Mouse (Mus musculus) ES-Bruce4 (cell line): ENCODE results near the gene Unc5c.

Experiments
- CTCF ChIP-seq: IDR thresholded peaks from one replicate; pipeline ENCODE4 v1.8.1; 2011; ENCODE audit warnings: low read depth, low read length
- EP300 ChIP-seq: IDR thresholded peaks from 2 replicates; pipeline ENCODE4 v1.6.1; 2011; ENCODE audit warnings: low read depth, low read length; ENCODE audit not compliant: insufficient read depth
- POLR2A ChIP-seq: IDR thresholded peaks from one replicate; pipeline ENCODE4 v1.8.1; 2011; ENCODE audit warnings: low read length; ENCODE audit not compliant: insufficient read depth

DNA sequence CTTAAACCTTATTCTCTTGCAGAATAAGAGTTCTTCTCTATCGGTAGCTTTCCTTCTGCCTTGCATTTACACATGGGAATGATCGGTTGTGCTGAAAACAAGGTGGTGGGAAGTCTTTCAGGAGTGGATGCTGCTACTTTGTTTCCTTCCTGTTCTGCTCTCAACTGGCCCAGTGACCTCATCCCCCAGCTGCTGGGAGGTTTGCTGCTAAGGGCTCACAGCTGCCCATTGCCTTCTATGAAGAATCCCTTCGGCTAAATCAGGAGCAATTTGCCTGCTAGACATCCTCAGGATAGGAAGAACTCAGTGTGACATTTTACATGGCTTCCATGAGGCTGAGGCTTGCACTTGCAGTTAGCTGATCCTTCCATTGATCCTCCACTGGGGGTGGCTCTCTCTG is 28.0 kb downstream of the Unc5c start:
- TF ChIP-seq POLR2A = no peak
- no peak for TF ChIP-seq CTCF
- no peak for TF ChIP-seq EP300
